ENCODE assay signal across 9 mouse cellular contexts in genomic region chr8:111717488-111717792, GRCm38 (mm10). TPM values are rescaled to one million over a fixed set of nuclear protein-coding genes. Genes with fewer than 3 reads are reported as not detected.
DNase-seq lines count a peak whose midpoint lies in the region; ATAC-seq and TF ChIP-seq lines count a peak whose summit lies in the region.
"Had no signal": no experiment of that assay in that cellular context is flagged by ENCODE, and none has a peak within 500 bp of the region (broad histone marks: within the 10 kb centered on the region; RNA-seq: fewer than 3 reads in every experiment).

No protein-coding gene starts in this region.

- H3K4me2 ChIP-seq in heart, embryonic 11.5 days = peak overlapping the region; percentile 56
- no peak overlapping the region for H3K4me2 ChIP-seq in liver, embryonic 15.5 days

- peak overlapping the region; percentile 73 for H3K9ac ChIP-seq in heart, embryonic 11.5 days (ENCODE audit: low read depth, low read length)
- no peak overlapping the region for H3K9ac ChIP-seq in liver, embryonic 15.5 days

- no peaks in the 10 kb centered on the region for H3K27me3 ChIP-seq in heart, embryonic 11.5 days (ENCODE audit: control insufficient read depth, insufficient read depth, low read length)
- no peaks in the 10 kb centered on the region for H3K27me3 ChIP-seq in testis, adult 2 months (ENCODE audit: control insufficient read depth, insufficient read depth, low read length)
- H3K27me3 ChIP-seq in liver, embryonic 15.5 days = 0 out of 2 replicates have a peak, but pooled peaks cover 7% of the 10 kb centered on the region

- H3K9me3 ChIP-seq in heart, embryonic 11.5 days (replicated peaks; ENCODE audit: control insufficient read depth, low read length) = no peaks in the 10 kb centered on the region
- no peaks in the 10 kb centered on the region for H3K9me3 ChIP-seq in liver, embryonic 15.5 days (replicated peaks)

- no peak overlapping the region for H3K4me3 ChIP-seq in heart, embryonic 11.5 days (ENCODE audit: low read depth, low read length)
- H3K4me3 ChIP-seq in testis, adult 2 months (ENCODE audit: control insufficient read depth, low read depth, low read length) = no peak overlapping the region
- no peak overlapping the region for H3K4me3 ChIP-seq in liver, embryonic 15.5 days (replicated peaks)

- TF ChIP-seq POLR2A in testis, adult 2 months (IDR thresholded peaks at IDR 0.05; ENCODE audit: control insufficient read depth, low read depth, low read length) = no peak

- peak overlapping the region; percentile 100 for H3K27ac ChIP-seq in heart, embryonic 11.5 days (ENCODE audit: low read depth, low read length)
- peak overlapping the region; percentile 80 for H3K27ac ChIP-seq in testis, adult 2 months (ENCODE audit: control insufficient read depth, insufficient read depth, low read depth, low read length)
- peak overlapping the region; percentile 41; the same call in 1 of the 2 replicates for H3K27ac ChIP-seq in liver, embryonic 15.5 days (replicated peaks)
- H3K27ac ChIP-seq: macrophage had no signal

- WGBS in heart, embryonic 11.5 days (ENCODE audit: insufficient replicate concordance) = 54% methylated on average over 4 of the region's 4 CpGs
- 52% methylated on average over 4 of the region's 4 CpGs for WGBS in liver, embryonic 15.5 days (ENCODE audit: insufficient replicate concordance)

- DNase-seq in heart, postnatal 25 days (ENCODE audit: low spot score) = no peak
- no peak for DNase-seq in testis, postnatal 10 days (ENCODE audit: low spot score)
- no peak for DNase-seq in spleen, postnatal 36 days (ENCODE audit: low spot score in 2 of 2)
- no peak for DNase-seq in frontal cortex, postnatal 14 days (ENCODE audit: low spot score in 2 of 2)
- DNase-seq in right cerebral cortex, postnatal 14 days = no peak

- peaks cover 48% of the 10 kb centered on the region for H3K4me1 ChIP-seq in heart, embryonic 11.5 days (ENCODE audit: control insufficient read depth, insufficient read depth, low read length)
- H3K4me1 ChIP-seq in testis, adult 2 months (ENCODE audit: control insufficient read depth, insufficient read depth, low read length) = peaks cover 7% of the 10 kb centered on the region
- H3K4me1 ChIP-seq in liver, embryonic 15.5 days (replicated peaks) = peaks cover 27% of the 10 kb centered on the region

- peaks cover 46% of the 10 kb centered on the region for H3K36me3 ChIP-seq in heart, embryonic 11.5 days (ENCODE audit: control insufficient read depth, insufficient read depth, low read length)
- peaks cover 6% of the 10 kb centered on the region; the same call in 1 of the 2 replicates for H3K36me3 ChIP-seq in testis, adult 2 months (ENCODE audit: control insufficient read depth, insufficient read depth, low read length)
- peaks cover 17% of the 10 kb centered on the region; the same call in 1 of the 2 replicates for H3K36me3 ChIP-seq in liver, embryonic 15.5 days (replicated peaks)

- TF ChIP-seq CTCF in testis, adult 2 months (IDR thresholded peaks at IDR 0.05; ENCODE audit: control insufficient read depth, insufficient read depth, insufficient replicate concordance, low read depth, low read length) = no peak

- intact Hi-C loops in heart, postnatal 25 days (cut with DNase I) = no loop called here

- ATAC-seq in heart, embryonic 11.5 days (replicated peaks; ENCODE audit: insufficient number of reproducible peaks, low FRiP score, low TSS enrichment) = no peak
- ATAC-seq in liver, embryonic 15.5 days (ENCODE audit: insufficient read depth) = no peak

RNA-seq across cellular contexts. Expression of gene Bcar1, which starts 26.2 kb away (rescaled TPM):
- 46.6 and 53.8 TPM in 2 replicates for polyA plus RNA-seq in heart, embryonic 11.5 days (2014; fragmentation: Nextera tagmentation; extraction: Ambion mirVana)
- total RNA-seq in heart, postnatal 25 days (2021) = 10 to 100 TPM; 18.7 to 20.7 TPM
- 29.5 and 30.9 TPM in 2 replicates for polyA plus RNA-seq in testis, adult 2 months (2012; rRNA removed)
- polyA plus RNA-seq in liver, embryonic 15.5 days (2015; fragmentation: Nextera tagmentation; extraction: Ambion mirVana) = 7.8 and 10.2 TPM in 2 replicates

RNA-seq across cellular contexts. Expression of gene Ctrb1, which starts 26.6 kb away (rescaled TPM):
- polyA plus RNA-seq in heart, embryonic 11.5 days (2014; fragmentation: Nextera tagmentation; extraction: Ambion mirVana) = not detected in 2 replicates
- not detected for total RNA-seq in heart, postnatal 25 days (2021)
- 1.4 and 3.1 TPM in 2 replicates for polyA plus RNA-seq in testis, adult 2 months (2012; rRNA removed)
- 3.0 and 32.8 TPM in 2 replicates for polyA plus RNA-seq in liver, embryonic 15.5 days (2015; fragmentation: Nextera tagmentation; extraction: Ambion mirVana)
- polyA plus RNA-seq: macrophage had no signal

Comparison
In these comparisons a context has a peak if more than half of its experiments do, and no peak if none do; other contexts are left out.
1. H3K27ac ChIP-seq: peak in every context shown above with its lines; median percentile 100 in heart, embryonic 11.5 days; 80 in testis, adult 2 months; 41 in liver, embryonic 15.5 days.